Mouse (Mus musculus) cerebellum, adult 2 months (tissue): ENCODE results near the gene Plekhj1.

Experiments used
- CTCF ChIP-seq: fragments of 200-500 bp; IDR thresholded peaks from 2 replicates; pipeline ENCODE4 v1.5.1; 2011; ENCODE audit warnings: low read depth, mild to moderate bottlenecking, control low read depth, low read length, moderate library complexity, borderline replicate concordance; ENCODE audit not compliant: insufficient read depth
- POLR2A ChIP-seq: fragments of 200-500 bp; IDR thresholded peaks from 2 replicates; pipeline ENCODE4 v1.6.1; 2011; ENCODE audit warnings: low read length, control low read depth, borderline replicate concordance; ENCODE audit not compliant: insufficient read depth

DNA sequence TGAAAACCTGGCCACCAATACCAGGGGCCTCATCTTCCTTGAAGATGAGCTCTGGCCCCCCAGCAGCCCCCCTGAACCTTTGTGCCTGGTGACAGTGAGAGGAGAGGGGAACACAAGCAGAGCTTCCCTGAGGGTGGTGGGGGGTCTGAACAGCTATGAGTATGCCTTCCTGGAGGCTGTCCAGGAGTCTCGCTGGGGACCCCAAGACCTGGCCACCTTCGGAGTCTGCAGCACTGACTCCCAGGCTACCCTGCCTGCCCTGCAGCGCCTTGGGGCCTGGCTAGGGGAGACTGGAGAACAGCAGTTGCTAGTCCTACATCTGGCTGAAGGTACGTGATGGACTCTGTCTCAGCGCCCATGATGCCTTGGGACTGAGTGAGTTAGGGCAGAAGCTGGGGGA, 6.9 kb upstream of the Plekhj1 start:
- TF ChIP-seq CTCF (no peak), POLR2A (no peak)
